Mouse (Mus musculus): ENCODE data around the gene Mat2b. TPM values are rescaled to one million over a fixed set of nuclear protein-coding genes. Genes with fewer than 3 reads are reported as not detected.
A peak's percentile ranks its signal among the peaks of the same experiment; 100 is the strongest.
"Not testable (repeated sequence)": the region's sequence is repeated elsewhere in the genome, so short reads cannot be mapped to it uniquely, and the experiment has no call there.

The Mat2b gene
- polyA plus RNA-seq, 1 experiment from 2014 or later = 85.1 TPM

DNA sequence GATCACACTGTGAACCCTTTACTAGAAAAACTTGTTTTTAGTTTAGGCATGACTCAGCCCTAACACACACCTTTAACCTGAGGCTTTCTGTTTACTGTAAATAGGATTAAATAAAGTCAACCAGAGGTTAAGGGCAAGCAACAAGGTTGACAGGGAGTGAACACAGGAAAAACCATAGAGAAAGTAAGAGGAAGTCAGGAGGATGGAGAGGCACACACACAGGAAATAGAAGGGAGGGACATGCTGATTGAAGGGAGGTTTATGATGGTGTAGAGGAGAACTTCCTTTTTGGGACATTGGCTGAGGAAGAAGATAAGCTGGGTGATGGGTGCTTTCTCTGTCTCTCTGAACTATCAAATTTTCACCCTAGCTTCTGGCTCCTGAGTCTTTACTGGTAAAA, 23.3 kb upstream of the Mat2b start:
- no peak overlapping the region for H3K9ac ChIP-seq
- no peak overlapping the region for H3K4me2 ChIP-seq
- no peak for DNase-seq
- H3K9me3 ChIP-seq (ENCODE audit: low read depth, low read length) = no peaks in the 10 kb centered on the region
- no peak overlapping the region for H3K27ac ChIP-seq (ENCODE audit: low read depth)
- no peak for ATAC-seq (ENCODE audit: insufficient read depth)
- TF ChIP-seq CTCF (IDR thresholded peaks at IDR 0.05; ENCODE audit: low read depth) = no peak
- no peaks in the 10 kb centered on the region for H3K27me3 ChIP-seq (ENCODE audit: insufficient read depth, low read length)
- H3K4me1 ChIP-seq (ENCODE audit: insufficient read depth) = no peaks in the 10 kb centered on the region
- H3K36me3 ChIP-seq (ENCODE audit: insufficient read depth) = peaks cover 85% of the 10 kb centered on the region
- no peak overlapping the region for H3K4me3 ChIP-seq (ENCODE audit: low read depth, low read length)

DNA sequence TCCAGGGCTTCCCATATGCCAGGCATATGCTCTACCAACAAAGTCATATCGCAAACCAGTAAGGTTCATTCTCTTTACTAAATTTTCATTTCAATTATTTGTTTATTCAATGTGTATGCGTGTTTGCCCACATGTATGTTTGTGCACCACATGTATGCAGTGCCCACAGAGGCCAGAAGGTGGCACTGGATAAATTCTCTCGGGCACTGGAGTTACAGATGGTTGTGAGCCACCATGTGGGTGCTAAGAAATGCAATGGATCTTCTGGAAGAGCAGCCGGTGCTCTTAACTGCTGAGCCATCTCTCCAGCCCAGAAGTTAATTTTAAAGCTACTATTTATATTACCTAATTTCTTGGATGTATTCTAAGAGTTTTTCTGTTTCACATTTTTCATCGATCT, 20.5 kb upstream of the Mat2b start:
- no peak for TF ChIP-seq CTCF (IDR thresholded peaks at IDR 0.05; ENCODE audit: low read depth)
- peak; percentile 8 for DNase-seq
- H3K4me2 ChIP-seq = no peak overlapping the region
- no peak overlapping the region for H3K27ac ChIP-seq (ENCODE audit: low read depth)
- no peaks in the 10 kb centered on the region for H3K27me3 ChIP-seq (ENCODE audit: insufficient read depth, low read length)
- H3K36me3 ChIP-seq (ENCODE audit: insufficient read depth) = peaks cover 90% of the 10 kb centered on the region
- no peaks in the 10 kb centered on the region for H3K9me3 ChIP-seq (ENCODE audit: low read depth, low read length)
- WGBS = 88% methylated on average over 5 of the region's 5 CpGs
- no peak overlapping the region for H3K9ac ChIP-seq
- no peak overlapping the region for H3K4me3 ChIP-seq (ENCODE audit: low read depth, low read length)
- ATAC-seq (ENCODE audit: insufficient read depth) = no peak
- no peaks in the 10 kb centered on the region for H3K4me1 ChIP-seq (ENCODE audit: insufficient read depth)

DNA sequence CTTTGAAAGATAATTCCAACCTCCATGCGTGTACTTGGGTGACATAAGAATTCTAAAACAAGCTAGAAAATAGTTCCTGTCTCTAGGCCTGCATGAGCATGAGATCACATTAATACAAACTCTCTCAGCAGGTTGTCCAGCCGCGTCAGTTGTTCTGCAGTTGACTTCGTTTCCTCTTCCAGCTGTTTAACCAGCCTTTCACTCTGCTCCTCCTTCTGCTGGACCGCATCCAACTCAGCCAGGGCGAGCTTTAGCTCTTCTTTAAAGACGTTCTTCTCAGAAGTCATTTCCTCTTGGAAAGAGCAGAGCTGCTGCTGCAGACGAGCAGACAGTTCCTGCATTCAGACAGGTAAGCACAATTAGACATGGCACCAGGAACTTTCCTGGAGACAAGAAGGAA, 18.9 kb upstream of the Mat2b start:
- Histone ChIP-seq H3K4me2 (no peak overlapping the region), H3K27ac (ENCODE audit: low read depth) (no peak overlapping the region), H3K4me1 (ENCODE audit: insufficient read depth) (no peaks in the 10 kb centered on the region), H3K9me3 (ENCODE audit: low read depth, low read length) (no peaks in the 10 kb centered on the region), H3K27me3 (ENCODE audit: insufficient read depth, low read length) (no peaks in the 10 kb centered on the region), H3K9ac (no peak overlapping the region), H3K36me3 (ENCODE audit: insufficient read depth) (peaks cover 97% of the 10 kb centered on the region), H3K4me3 (ENCODE audit: low read depth, low read length) (no peak overlapping the region)
- DNase-seq (peak; percentile 23), ATAC-seq (ENCODE audit: insufficient read depth) (no peak)
- TF ChIP-seq CTCF (IDR thresholded peaks at IDR 0.05; ENCODE audit: low read depth) = no peak
- 69% methylated on average over 8 of the region's 8 CpGs for WGBS

- H3K27me3 ChIP-seq (ENCODE audit: insufficient read depth, low read length); DNase-seq; H3K9me3 ChIP-seq (ENCODE audit: low read depth, low read length); H3K4me1 ChIP-seq (ENCODE audit: insufficient read depth); H3K4me2 ChIP-seq; H3K9ac ChIP-seq; H3K4me3 ChIP-seq (ENCODE audit: low read depth, low read length); H3K27ac ChIP-seq (ENCODE audit: low read depth); ATAC-seq (ENCODE audit: insufficient read depth): not testable (repeated sequence)
- WGBS = 84% methylated on average over 6 of the region's 6 CpGs
- peaks cover 97% of the 10 kb centered on the region for H3K36me3 ChIP-seq (ENCODE audit: insufficient read depth)
Measured at GRCm38 (mm10) chr11:40709899-40710298, 14.9 kb upstream of the Mat2b start.

- ATAC-seq (ENCODE audit: insufficient read depth) (peak; percentile 52), DNase-seq (peak; percentile 87)
- TF ChIP-seq CTCF (IDR thresholded peaks at IDR 0.05; ENCODE audit: low read depth) = no peak
- peaks cover 9% of the 10 kb centered on the region; the same call in 1 of the 2 replicates for H3K4me1 ChIP-seq (ENCODE audit: insufficient read depth)
- peak overlapping the region; percentile 84 for H3K9ac ChIP-seq
- H3K4me2 ChIP-seq = peak overlapping the region; percentile 80
- H3K27me3 ChIP-seq (ENCODE audit: insufficient read depth, low read length) = no peaks in the 10 kb centered on the region
- WGBS = under 1% methylated on average over 31 of the region's 31 CpGs
- H3K9me3 ChIP-seq (ENCODE audit: low read depth, low read length) = no peaks in the 10 kb centered on the region
- H3K36me3 ChIP-seq (ENCODE audit: insufficient read depth) = no peaks in the 10 kb centered on the region
- peak overlapping the region; percentile 83 for H3K4me3 ChIP-seq (ENCODE audit: low read depth, low read length)
- H3K27ac ChIP-seq (ENCODE audit: low read depth) = peak overlapping the region; percentile 98
Measured at GRCm38 (mm10) chr11:40694311-40695087, 504 bp downstream of the Mat2b start.

- Histone ChIP-seq H3K36me3 (ENCODE audit: insufficient read depth) (no peaks in the 10 kb centered on the region), H3K9me3 (ENCODE audit: low read depth, low read length) (no peaks in the 10 kb centered on the region), H3K4me1 (ENCODE audit: insufficient read depth) (peaks cover 9% of the 10 kb centered on the region; the same call in 1 of the 2 replicates), H3K4me2 (peak overlapping the region; percentile 80), H3K27ac (ENCODE audit: low read depth) (peak overlapping the region; percentile 98), H3K9ac (peak overlapping the region; percentile 84), H3K4me3 (ENCODE audit: low read depth, low read length) (peak overlapping the region; percentile 83), H3K27me3 (ENCODE audit: insufficient read depth, low read length) (no peaks in the 10 kb centered on the region)
- ATAC-seq (ENCODE audit: insufficient read depth) = peak; percentile 7; the same call in 1 of the 2 replicates
- WGBS = under 1% methylated on average over 16 of the region's 16 CpGs
- no peak for TF ChIP-seq CTCF (IDR thresholded peaks at IDR 0.05; ENCODE audit: low read depth)
- DNase-seq = peak; percentile 90
Measured at GRCm38 (mm10) chr11:40693366-40693951, 1.5 kb downstream of the Mat2b start.

All from lung, embryonic 14.5 days (tissue).